Mouse (Mus musculus): ENCODE measurements around the gene Msh2. TPM values are rescaled to one million over a fixed set of nuclear protein-coding genes. Genes with fewer than 3 reads are reported as not detected.

Gene Msh2
- total and polyA plus RNA-seq, 3 experiments: 40.8 to 42.5 TPM; not detected in 1

- no peak for TF ChIP-seq POLR2A (IDR thresholded peaks at IDR 0.05; ENCODE audit: control insufficient read depth in 1 of 2, insufficient read depth in 1 of 2, low read depth in 1 of 2, low read length in 2 of 2, poor library complexity in 1 of 2)
- no peak for TF ChIP-seq NRF1 (IDR thresholded peaks at IDR 0.05; ENCODE audit: insufficient read depth, low read depth, low read length, poor library complexity, severe bottlenecking)
- TF ChIP-seq RCOR1 (IDR thresholded peaks at IDR 0.05; ENCODE audit: low read depth, low read length): no peak
- TF ChIP-seq ZC3H11A (IDR thresholded peaks at IDR 0.05; ENCODE audit: low read depth, low read length): no peak
Measured at GRCm38 (mm10) chr17:87734471-87734870, 62.3 kb downstream of the Msh2 start (continued).

DNA sequence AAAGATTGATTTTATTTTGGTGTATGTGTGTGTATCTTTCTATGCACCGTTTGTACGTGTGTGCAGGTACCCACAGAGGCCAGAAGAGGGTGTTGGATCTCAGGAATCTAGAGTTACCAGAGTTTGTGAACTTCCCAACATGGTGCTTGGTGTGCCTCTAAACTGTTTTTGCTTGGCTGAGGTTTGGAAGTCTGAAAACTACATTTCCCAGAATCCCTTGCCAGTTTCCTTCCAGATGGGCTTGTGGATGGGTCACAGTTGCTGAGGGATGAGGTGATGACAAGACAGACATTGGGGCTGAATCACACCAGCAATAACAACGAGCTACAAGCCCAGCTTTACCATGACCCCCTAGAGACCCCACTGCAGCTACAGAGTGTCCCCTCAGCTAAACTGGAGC, 65.0 kb downstream of the Msh2 start:
- H3K79me2 ChIP-seq (ENCODE audit: control insufficient read depth, insufficient read depth, low read length, poor library complexity): no peaks in the 10 kb centered on the region
- H3K27me3 ChIP-seq (ENCODE audit: control insufficient read depth in 1 of 2, insufficient read depth in 2 of 2, low read length in 2 of 2): no peaks in the 10 kb centered on the region
- TF ChIP-seq HCFC1 (IDR thresholded peaks at IDR 0.05; ENCODE audit: low read depth, low read length): peak; percentile 51; the same call in 1 of the 2 replicates
- no peak for TF ChIP-seq ZKSCAN1 (IDR thresholded peaks at IDR 0.05; ENCODE audit: low read depth, low read length)
- TF ChIP-seq MAX (IDR thresholded peaks at IDR 0.05; ENCODE audit: low read length): no peak
- no peak for TF ChIP-seq NRF1 (IDR thresholded peaks at IDR 0.05; ENCODE audit: insufficient read depth, low read depth, low read length, poor library complexity, severe bottlenecking)

DNA sequence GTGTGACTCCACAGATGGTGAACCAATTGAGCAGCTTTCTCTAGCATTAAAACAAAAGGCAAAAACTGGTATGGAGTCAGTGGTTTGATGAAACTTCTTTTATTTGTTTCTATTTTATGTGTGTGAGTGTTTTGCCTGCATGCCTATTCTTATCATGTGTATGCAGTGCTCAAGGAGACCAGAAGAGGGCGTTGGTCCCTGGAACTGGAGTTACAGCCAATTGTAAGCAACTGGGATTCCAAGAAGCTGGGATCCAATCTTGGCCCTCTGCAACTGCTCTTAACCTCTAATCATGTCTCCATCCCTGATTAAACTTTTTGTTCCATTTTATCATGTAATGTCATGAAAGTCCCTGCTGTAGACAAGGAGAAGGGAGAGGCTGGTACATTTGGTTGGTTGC, 67.7 kb downstream of the Msh2 start:
- TF ChIP-seq SMC3 (IDR thresholded peaks at IDR 0.05; ENCODE audit: low read depth, low read length) (no peak), CTCF (IDR thresholded peaks at IDR 0.05 in 2 of 3, conservative IDR thresholded peaks at IDR 0.05 in 1 of 3; ENCODE audit: control insufficient read depth in 1 of 3, insufficient read depth in 1 of 3, low read depth in 2 of 3, low read length in 3 of 3, poor library complexity in 1 of 3, severe bottlenecking in 1 of 3) (peak in 2 of 3 experiments; percentile 5 to 21; a peak in 2 of 6 replicates), BHLHE40 (IDR thresholded peaks at IDR 0.05; ENCODE audit: borderline replicate concordance, low read depth, low read length) (no peak)
- Histone ChIP-seq H3K4me3 (ENCODE audit: control insufficient read depth in 1 of 2, insufficient read depth in 1 of 2, low read depth in 2 of 2, low read length in 2 of 2) (no peak overlapping the region), H3K79me2 (ENCODE audit: control insufficient read depth, insufficient read depth, low read length, poor library complexity) (no peaks in the 10 kb centered on the region), H3K36me3 (ENCODE audit: control insufficient read depth in 1 of 2, insufficient read depth in 2 of 2, low read length in 2 of 2) (no peaks in the 10 kb centered on the region), H3K9ac (ENCODE audit: control insufficient read depth, low read depth, low read length, poor library complexity, severe bottlenecking) (no peak overlapping the region), H3K4me1 (ENCODE audit: control insufficient read depth in 1 of 2, insufficient read depth in 2 of 2, low read length in 2 of 2) (no peaks in the 10 kb centered on the region), H3K27ac (ENCODE audit: control insufficient read depth, low read depth, low read length) (no peak overlapping the region), H3K9me3 (replicated peaks; ENCODE audit: insufficient read depth, low read length) (no peaks in the 10 kb centered on the region), H3K27me3 (ENCODE audit: control insufficient read depth in 1 of 2, insufficient read depth in 2 of 2, low read length in 2 of 2) (no peaks in the 10 kb centered on the region)
- DNase-seq (ENCODE audit: low read depth, low spot score): no peak

More for the DNA sequence above, 65.0 kb downstream of the Msh2 start:
- no peak overlapping the region for H3K27ac ChIP-seq (ENCODE audit: control insufficient read depth, low read depth, low read length)
- H3K9ac ChIP-seq (ENCODE audit: control insufficient read depth, low read depth, low read length, poor library complexity, severe bottlenecking): no peak overlapping the region
- no peaks in the 10 kb centered on the region for H3K9me3 ChIP-seq (replicated peaks; ENCODE audit: insufficient read depth, low read length)
- no peak for DNase-seq (ENCODE audit: low read depth, low spot score)
- H3K36me3 ChIP-seq (ENCODE audit: control insufficient read depth in 1 of 2, insufficient read depth in 2 of 2, low read length in 2 of 2): no peaks in the 10 kb centered on the region
- no peaks in the 10 kb centered on the region for H3K4me1 ChIP-seq (ENCODE audit: control insufficient read depth in 1 of 2, insufficient read depth in 2 of 2, low read length in 2 of 2)
- H3K4me3 ChIP-seq (ENCODE audit: control insufficient read depth in 1 of 2, insufficient read depth in 1 of 2, low read depth in 2 of 2, low read length in 2 of 2): no peak overlapping the region

DNA sequence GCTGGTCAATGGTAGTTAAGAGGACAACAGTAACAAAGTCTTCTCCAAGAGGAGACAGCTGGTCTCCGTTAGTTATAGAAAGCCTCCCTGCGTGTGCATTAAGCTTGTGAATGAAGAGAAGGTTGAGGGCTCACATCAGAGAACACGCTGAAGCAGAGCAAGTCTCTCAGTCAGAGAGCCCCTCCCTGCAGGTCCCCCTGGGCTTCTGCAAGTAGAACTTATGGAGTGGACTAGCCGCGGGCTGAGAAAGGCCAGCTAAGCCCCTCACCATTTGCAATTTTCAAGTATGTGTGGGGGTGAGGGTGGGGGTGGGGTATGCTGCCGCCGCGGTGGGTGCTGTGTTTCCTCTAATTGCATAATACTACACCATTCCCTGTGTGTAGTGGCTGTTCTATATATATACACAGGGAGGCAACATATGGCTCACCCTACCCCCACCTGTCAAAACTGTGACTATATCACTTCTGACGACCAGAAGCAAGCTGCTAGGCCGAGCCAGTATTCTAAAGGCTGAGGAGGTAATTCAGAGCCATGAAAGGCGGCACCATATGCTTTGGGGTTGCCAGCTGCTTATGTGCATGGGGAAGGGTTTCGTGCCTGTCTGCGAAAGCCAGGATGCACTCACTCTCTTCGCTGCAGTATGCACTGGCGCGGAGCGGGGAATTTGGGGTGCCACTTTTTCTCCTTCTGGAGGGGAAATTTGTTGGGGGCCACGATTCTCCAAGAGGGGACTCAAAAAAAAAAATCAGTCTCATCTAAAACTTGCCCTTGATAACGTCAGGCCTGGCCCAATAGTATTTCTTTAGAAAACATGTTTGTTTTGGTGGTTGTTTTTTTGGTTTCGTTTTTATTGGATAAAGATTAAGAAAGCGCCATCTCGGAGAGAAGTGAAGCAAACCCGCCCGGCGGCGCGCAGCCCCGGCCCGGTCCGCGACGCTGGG, 73.1 kb downstream of the Msh2 start:
- no peak for DNase-seq (ENCODE audit: low read depth, low spot score)
- TF ChIP-seq POLR2AphosphoS5 (IDR thresholded peaks at IDR 0.05; ENCODE audit: borderline replicate concordance, low read depth, low read length) (no peak), BHLHE40 (IDR thresholded peaks at IDR 0.05; ENCODE audit: borderline replicate concordance, low read depth, low read length) (no peak), USF1 (IDR thresholded peaks at IDR 0.05; ENCODE audit: low read depth, low read length) (no peak), CHD1 (IDR thresholded peaks at IDR 0.05; ENCODE audit: low read depth, low read length) (no peak), ETS1 (IDR thresholded peaks at IDR 0.05; ENCODE audit: low read depth, low read length) (no peak), MAFK (IDR thresholded peaks at IDR 0.05; ENCODE audit: borderline replicate concordance, low read depth, low read length) (no peak), POLR2AphosphoS2 (IDR thresholded peaks at IDR 0.05; ENCODE audit: low read length) (no peak), MYC (IDR thresholded peaks at IDR 0.05; ENCODE audit: low read depth, low read length) (no peak), MEF2A (IDR thresholded peaks at IDR 0.05; ENCODE audit: extremely low read depth, insufficient replicate concordance, low read depth, low read length, poor library complexity, severe bottlenecking) (no peak), RCOR1 (IDR thresholded peaks at IDR 0.05; ENCODE audit: low read depth, low read length) (no peak), MYB (IDR thresholded peaks at IDR 0.05; ENCODE audit: low read depth, low read length) (no peak), GABPA (IDR thresholded peaks at IDR 0.05; ENCODE audit: low read depth, low read length) (no peak), GATA1 (IDR thresholded peaks at IDR 0.05; ENCODE audit: low read depth, low read length) (no peak), CTCF (IDR thresholded peaks at IDR 0.05 in 2 of 3, conservative IDR thresholded peaks at IDR 0.05 in 1 of 3; ENCODE audit: control insufficient read depth in 1 of 3, insufficient read depth in 1 of 3, low read depth in 2 of 3, low read length in 3 of 3, poor library complexity in 1 of 3, severe bottlenecking in 1 of 3) (no peak)
- Histone ChIP-seq H3K9ac (ENCODE audit: control insufficient read depth, low read depth, low read length, poor library complexity, severe bottlenecking) (no peak overlapping the region), H3K27me3 (ENCODE audit: control insufficient read depth in 1 of 2, insufficient read depth in 2 of 2, low read length in 2 of 2) (no peaks in the 10 kb centered on the region), H3K4me3 (ENCODE audit: control insufficient read depth in 1 of 2, insufficient read depth in 1 of 2, low read depth in 2 of 2, low read length in 2 of 2) (no peak overlapping the region), H3K36me3 (ENCODE audit: control insufficient read depth in 1 of 2, insufficient read depth in 2 of 2, low read length in 2 of 2) (no peaks in the 10 kb centered on the region), H3K27ac (ENCODE audit: control insufficient read depth, low read depth, low read length) (no peak overlapping the region), H3K9me3 (replicated peaks; ENCODE audit: insufficient read depth, low read length) (no peaks in the 10 kb centered on the region), H3K79me2 (ENCODE audit: control insufficient read depth, insufficient read depth, low read length, poor library complexity) (no peaks in the 10 kb centered on the region), H3K4me1 (ENCODE audit: control insufficient read depth in 1 of 2, insufficient read depth in 2 of 2, low read length in 2 of 2) (no peaks in the 10 kb centered on the region)

All from MEL (cell line).